Mouse (Mus musculus) B cell, adult 62 days (primary cell): ENCODE results near the gene Dcaf12. TPM values are rescaled to one million over a fixed set of nuclear protein-coding genes. Genes with fewer than 3 reads are reported as not detected.

Experiments
- total RNA-seq: library from RNA; stranded (reverse); gene quantifications from 4 replicates; pipeline ENCODE4 v1.2.4, GENCODE M21; 2023

The Dcaf12 gene
- total RNA-seq: 37.5 to 42.2 TPM (median 39.2 TPM) in 4 replicates

DNA sequence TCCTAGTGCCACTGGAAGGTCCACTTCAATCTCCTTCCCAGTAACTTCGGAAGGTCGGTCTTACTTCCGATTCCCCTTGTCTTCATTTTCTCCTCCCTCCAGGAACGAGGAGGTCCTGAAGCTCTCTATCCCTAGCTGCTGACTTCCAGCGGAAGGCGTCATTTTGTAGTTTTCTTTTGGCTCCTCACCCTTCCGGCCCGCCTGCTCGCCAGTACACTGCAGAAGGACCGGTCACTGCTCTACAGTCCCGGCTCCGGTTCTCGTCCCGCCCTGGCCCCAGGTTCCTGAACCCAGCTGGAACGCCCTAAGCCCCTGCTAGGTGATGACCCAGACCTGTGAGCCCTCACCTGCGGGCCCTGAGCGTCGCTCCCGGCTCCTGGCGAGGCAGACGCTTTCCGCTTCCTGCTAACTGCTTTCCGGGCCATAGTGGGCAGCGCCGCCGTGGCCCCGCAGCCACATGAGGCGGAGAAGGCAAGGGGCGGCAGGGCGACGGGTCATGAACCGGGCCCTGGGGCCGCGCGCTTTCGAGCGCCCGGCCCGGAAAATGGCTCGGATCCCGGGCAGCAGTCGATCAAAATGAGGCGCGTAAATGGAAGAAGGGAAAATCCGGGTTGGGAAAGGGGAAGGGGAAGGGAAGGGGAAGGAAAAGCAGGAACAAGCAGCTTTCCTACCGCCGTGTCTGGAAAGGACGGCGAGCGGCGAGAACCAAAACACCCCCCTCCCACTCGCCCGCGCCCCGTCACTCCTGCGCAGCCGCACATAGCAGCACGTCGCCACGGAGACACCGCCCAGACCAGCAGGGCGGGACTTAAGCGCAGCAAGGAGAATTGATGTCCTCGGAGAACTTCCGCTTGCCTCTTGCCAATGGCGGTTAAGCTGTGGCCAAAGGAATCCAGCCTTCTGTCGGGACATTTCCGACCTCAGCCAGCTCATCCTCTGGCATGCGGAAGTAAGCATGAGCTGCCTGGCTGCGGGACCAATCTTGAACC, at the start of gene Dcaf12:
Dcaf12 (minus strand) TSS at position 749 of the 989 bp plus-strand sequence.

DNA sequence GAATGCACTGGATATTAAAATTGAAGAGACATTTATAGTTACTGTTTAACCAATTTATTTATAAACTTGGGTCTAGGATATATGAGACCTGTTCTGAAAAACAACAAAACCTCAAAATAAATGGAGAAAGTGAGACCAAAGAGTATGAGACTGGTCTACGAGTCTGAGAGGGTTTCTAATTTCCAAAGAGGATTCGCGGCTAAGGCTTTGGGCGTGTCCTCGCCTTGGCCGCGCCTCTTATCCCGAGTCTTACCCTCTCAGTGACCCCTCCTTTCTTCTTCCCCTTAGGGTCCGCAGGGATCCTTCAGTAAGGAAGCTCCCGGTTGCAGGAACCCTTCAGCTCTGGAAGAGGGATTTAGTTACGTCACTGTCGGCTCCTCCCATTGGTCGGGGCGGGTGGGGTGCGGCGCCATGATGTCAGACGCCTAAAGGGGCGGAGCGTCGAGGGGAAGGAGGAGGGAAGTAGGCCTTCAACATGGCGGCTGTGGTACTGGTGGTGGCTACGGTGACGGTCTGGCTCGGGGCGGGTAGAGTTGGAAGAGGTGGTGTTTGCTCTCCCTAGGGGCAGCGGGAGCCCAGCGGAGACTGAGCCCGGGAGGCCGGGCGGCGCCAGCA, 34.0 kb upstream of the Dcaf12 start, which contains the start of gene Ubap1:
Ubap1 (plus strand) TSS at position 413 of the 615 bp plus-strand sequence.

DNA sequence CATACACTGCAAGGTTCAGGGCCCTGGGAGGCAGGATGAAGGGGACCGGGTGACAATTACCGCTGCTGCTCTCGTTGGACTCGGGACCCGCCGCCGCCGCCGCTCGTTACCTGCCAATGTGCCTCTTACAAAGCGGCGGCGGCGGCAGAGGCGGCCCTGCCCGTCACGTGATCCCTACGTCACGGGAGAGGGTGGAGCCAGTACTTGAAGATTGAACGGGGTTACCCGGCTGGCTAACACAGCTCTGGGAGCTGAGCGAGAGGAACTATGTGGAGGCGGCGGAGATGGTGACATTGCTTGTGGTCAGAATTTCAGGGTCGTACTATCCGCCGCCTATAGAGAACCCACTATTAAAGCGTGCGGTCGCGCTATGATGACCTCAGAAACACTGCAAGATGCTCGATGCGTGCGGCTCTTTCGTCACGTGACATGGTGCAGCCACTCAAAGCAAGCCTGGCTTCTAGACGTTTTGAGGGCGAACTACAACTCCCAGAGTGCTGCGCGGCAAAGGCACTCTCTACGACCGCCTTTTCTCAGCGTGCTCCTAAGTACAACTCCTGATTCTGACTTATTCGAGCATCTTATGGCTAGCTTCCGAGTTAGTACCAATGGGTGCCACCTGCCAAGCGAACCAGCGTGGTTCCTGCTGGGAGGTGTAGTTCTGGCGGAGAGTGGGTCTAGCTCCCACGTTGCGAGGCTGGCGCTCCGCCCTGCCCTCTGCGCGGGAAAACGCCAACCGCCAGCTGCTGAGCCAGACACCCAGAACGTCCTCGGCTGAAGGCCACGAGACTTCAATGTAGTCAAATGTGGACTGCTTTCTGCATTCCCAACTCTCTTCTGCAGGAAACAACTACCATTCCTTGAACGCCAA, 39.5 kb downstream of the Dcaf12 start, which contains the start of gene Ubap2:
Ubap2 (minus strand) TSS at position 165 of the 871 bp plus-strand sequence.

Other genes starting within 250 kb of the Dcaf12 start
- gene Aqp3, start 216.7 kb downstream of the Dcaf12 start, total RNA-seq: 0.41 to 1.8 TPM (median 1.6 TPM) in 3 of 4 replicates, not detected in the other
- 60.6 to 66.7 TPM (median 63.1 TPM) in 4 replicates for gene Nol6, start 190.4 kb downstream of the Dcaf12 start, total RNA-seq
- gene Ube2r2, start 179.1 kb downstream of the Dcaf12 start, total RNA-seq: 77.3 to 95.7 TPM (median 92.0 TPM) in 4 replicates
- 57.5 to 67.9 TPM (median 66.7 TPM) in 4 replicates for gene Ubap2, start 39.7 kb downstream of the Dcaf12 start, total RNA-seq
- 46.5 to 52.3 TPM (median 48.7 TPM) in 4 replicates for gene Ubap1, start 34.1 kb upstream of the Dcaf12 start, total RNA-seq
- gene Kif24, start 150.0 kb upstream of the Dcaf12 start, total RNA-seq: 3.6 to 4.0 TPM (median 3.9 TPM) in 4 replicates
- 3.8 to 7.8 TPM (median 5.5 TPM) in 4 replicates for gene Nudt2, start 150.3 kb upstream of the Dcaf12 start, total RNA-seq
- 0.13 TPM in 1 of 4 replicates, not detected in the others for gene AI464131, start 188.2 kb upstream of the Dcaf12 start, total RNA-seq
- not detected in 4 replicates for gene 1110017D15Rik, start 202.4 kb upstream of the Dcaf12 start, total RNA-seq